Mouse (Mus musculus): Measurements from ENCODE around the gene Zfp598. TPM values are rescaled to one million over a fixed set of nuclear protein-coding genes. Genes with fewer than 3 reads are reported as not detected.

Zfp598 gene
- polyA plus RNA-seq, 1 experiment from 2014 or later: 34.4 TPM

DNA sequence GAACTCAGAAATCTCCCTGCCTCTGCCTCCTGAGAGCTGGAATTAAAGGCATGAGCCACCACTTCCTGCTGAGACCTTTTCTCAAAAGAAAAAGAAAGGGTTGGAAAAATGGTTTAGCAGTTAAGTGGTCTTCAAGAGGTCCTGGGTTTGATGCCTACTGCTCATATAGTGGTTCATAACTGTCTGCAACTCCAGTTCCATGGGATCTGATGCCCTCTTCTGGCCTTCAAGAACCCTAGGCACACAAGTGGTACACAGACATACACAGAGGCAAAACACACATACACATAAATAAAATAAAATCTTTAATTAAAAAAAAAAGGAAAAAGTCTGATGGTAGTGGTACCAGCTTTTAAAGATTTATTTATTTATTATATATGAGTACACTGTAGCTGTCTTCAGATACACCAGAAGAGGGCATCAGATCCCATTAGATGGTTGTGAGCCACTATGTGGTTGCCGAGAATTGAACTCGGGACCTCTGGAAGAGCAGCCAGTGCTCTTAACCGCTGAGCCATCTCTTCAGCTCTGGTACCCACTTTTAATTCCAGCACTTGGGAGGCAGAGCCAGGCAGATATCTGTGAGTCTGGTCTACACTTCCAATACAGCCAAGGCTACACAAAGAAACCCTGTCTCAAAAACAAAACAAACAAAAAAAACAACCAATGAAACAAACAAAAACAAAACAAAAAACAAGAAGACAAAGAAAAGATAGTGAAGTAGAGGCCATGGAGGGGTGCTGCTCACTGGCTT lies 56.3 kb downstream of the Zfp598 start:
- H3K9me3 ChIP-seq (ENCODE audit: control insufficient read depth, low read length): no peaks in the 10 kb centered on the region
- no peaks in the 10 kb centered on the region for H3K27me3 ChIP-seq (ENCODE audit: control insufficient read depth, insufficient read depth, low read length)
- no peak for ATAC-seq (ENCODE audit: low FRiP score, low TSS enrichment)
- no peak overlapping the region for H3K9ac ChIP-seq (ENCODE audit: low read depth, low read length)
- peaks cover 17% of the 10 kb centered on the region for H3K36me3 ChIP-seq (ENCODE audit: control insufficient read depth, insufficient read depth, low read length)
- WGBS: 73% methylated on average over 3 of the region's 3 CpGs
- H3K4me2 ChIP-seq (replicated peaks; ENCODE audit: low read depth, low read length): no peak overlapping the region
- H3K4me1 ChIP-seq (ENCODE audit: control insufficient read depth, insufficient read depth, low read length): peaks cover 8% of the 10 kb centered on the region
- H3K27ac ChIP-seq (ENCODE audit: low read depth, low read length): no peak overlapping the region
- no peak overlapping the region for H3K4me3 ChIP-seq (ENCODE audit: low read length)

DNA sequence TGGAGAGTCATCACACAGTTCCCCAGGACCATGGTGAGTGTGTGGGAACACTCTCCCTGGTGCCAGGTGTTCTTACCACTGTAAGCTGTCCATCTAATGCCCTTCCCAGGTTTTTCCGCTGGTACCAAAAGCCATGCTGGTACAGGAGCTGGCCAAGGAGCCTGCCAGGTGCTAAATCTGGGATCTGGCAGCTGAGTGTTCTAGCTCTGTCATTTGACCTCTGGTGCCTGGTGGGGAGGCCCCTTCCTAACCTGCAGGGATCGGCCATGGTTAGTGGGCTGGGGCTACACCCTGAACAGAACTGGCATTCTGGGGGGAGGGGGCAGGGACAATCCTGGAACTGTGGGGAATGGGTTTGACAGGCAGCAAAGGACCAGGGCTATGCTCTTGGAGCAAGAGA lies 58.1 kb downstream of the Zfp598 start, which contains the start of gene Rpl3l:
TSS of gene Rpl3l (plus strand) at position 203 of the 400 bp plus-strand sequence.
- no peak within 1 kb of the TSS for H3K4me3 ChIP-seq (ENCODE audit: low read length)
- ATAC-seq (ENCODE audit: low FRiP score, low TSS enrichment): no peak
- H3K36me3 ChIP-seq (ENCODE audit: control insufficient read depth, insufficient read depth, low read length): peaks cover under 1% of the 10 kb centered on the region; the same call in 1 of the 2 replicates
- WGBS: 64% methylated on average over 2 of the region's 2 CpGs
- no peak within 1 kb of the TSS for H3K27ac ChIP-seq (ENCODE audit: low read depth, low read length)
- H3K27me3 ChIP-seq (ENCODE audit: control insufficient read depth, insufficient read depth, low read length): no peaks in the 10 kb centered on the region
- no peak within 1 kb of the TSS for H3K4me2 ChIP-seq (replicated peaks; ENCODE audit: low read depth, low read length)
- no peaks in the 10 kb centered on the region for H3K9me3 ChIP-seq (ENCODE audit: control insufficient read depth, low read length)
- peak within 1 kb of the TSS; percentile 18; the same call in 1 of the 2 replicates for H3K9ac ChIP-seq (ENCODE audit: low read depth, low read length)
- H3K4me1 ChIP-seq (ENCODE audit: control insufficient read depth, insufficient read depth, low read length): no peaks in the 10 kb centered on the region

DNA sequence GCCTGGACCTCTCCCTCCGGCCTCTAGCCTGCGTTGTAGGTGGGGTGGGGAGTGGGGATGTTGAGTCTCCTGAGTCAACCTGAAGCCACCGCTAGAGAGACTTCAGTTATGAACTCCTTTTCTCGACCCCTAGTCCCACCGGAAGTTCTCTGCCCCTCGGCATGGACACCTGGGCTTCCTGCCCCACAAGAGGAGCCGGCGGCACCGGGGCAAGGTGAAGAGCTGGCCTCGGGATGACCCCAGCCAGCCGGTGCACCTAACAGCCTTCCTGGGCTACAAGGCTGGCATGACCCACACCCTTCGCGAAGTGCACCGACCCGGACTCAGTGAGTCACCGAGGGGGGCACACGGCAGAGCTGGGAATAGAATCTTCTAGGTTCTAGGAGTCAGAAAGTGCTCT lies 58.7 kb downstream of the Zfp598 start:
- H3K27me3 ChIP-seq (ENCODE audit: control insufficient read depth, insufficient read depth, low read length): no peaks in the 10 kb centered on the region
- H3K36me3 ChIP-seq (ENCODE audit: control insufficient read depth, insufficient read depth, low read length): no peaks in the 10 kb centered on the region
- H3K9ac ChIP-seq (ENCODE audit: low read depth, low read length): 0 out of 2 replicates have a peak overlapping the region, but pooled peaks have one; percentile 18
- H3K27ac ChIP-seq (ENCODE audit: low read depth, low read length): no peak overlapping the region
- WGBS: 71% methylated on average over 17 of the region's 17 CpGs
- no peak for ATAC-seq (ENCODE audit: low FRiP score, low TSS enrichment)
- H3K9me3 ChIP-seq (ENCODE audit: control insufficient read depth, low read length): no peaks in the 10 kb centered on the region
- no peak overlapping the region for H3K4me3 ChIP-seq (ENCODE audit: low read length)
- H3K4me2 ChIP-seq (replicated peaks; ENCODE audit: low read depth, low read length): no peak overlapping the region
- no peaks in the 10 kb centered on the region for H3K4me1 ChIP-seq (ENCODE audit: control insufficient read depth, insufficient read depth, low read length)

DNA sequence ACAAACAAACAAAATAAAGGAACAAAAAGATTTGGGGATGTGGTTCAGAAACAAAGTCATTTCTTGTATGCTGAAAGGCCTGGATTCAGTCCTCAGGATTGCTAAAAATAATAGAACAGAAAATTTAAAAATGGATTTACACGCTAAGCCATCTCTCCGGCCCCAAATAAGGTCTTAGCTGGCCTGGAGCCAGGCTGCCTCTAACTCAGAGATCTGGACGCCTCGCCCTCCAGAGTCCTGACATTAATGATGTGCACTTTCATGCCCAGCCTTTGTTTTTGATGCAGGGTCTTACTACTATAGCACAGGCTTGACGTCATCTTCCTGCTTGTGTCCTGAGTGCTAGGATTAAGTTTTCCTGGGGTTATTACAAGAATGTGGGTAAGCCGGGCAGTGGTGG lies 59.6 kb downstream of the Zfp598 start:
- no peak for ATAC-seq (ENCODE audit: low FRiP score, low TSS enrichment)
- Histone ChIP-seq H3K9me3 (ENCODE audit: control insufficient read depth, low read length) (no peaks in the 10 kb centered on the region), H3K36me3 (ENCODE audit: control insufficient read depth, insufficient read depth, low read length) (no peaks in the 10 kb centered on the region), H3K4me3 (ENCODE audit: low read length) (no peak overlapping the region), H3K4me2 (replicated peaks; ENCODE audit: low read depth, low read length) (no peak overlapping the region), H3K4me1 (ENCODE audit: control insufficient read depth, insufficient read depth, low read length) (no peaks in the 10 kb centered on the region), H3K9ac (ENCODE audit: low read depth, low read length) (no peak overlapping the region), H3K27ac (ENCODE audit: low read depth, low read length) (no peak overlapping the region), H3K27me3 (ENCODE audit: control insufficient read depth, insufficient read depth, low read length) (no peaks in the 10 kb centered on the region)
- 78% methylated on average over 6 of the region's 6 CpGs for WGBS

DNA sequence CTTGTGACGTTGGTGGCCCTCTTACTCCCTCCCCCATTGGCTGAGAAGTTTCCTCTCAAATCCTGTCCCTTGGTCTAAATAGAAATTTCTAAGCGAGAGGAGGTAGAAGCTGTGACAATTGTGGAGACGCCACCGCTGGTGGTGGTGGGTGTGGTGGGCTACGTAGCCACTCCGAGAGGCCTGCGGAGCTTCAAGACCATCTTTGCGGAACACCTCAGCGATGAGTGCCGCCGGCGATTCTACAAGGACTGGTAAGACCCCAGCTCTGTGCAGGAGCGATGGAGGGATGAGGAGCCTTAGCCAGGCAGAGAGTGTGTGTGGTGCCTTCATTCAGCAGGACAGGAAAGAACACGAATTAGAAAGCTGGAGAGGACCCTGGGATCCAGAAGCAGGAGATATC lies 61.3 kb downstream of the Zfp598 start:
- WGBS: 82% methylated on average over 14 of the region's 14 CpGs
- H3K4me3 ChIP-seq (ENCODE audit: low read length): no peak overlapping the region

More for the DNA sequence above, 61.3 kb downstream of the Zfp598 start:
- Histone ChIP-seq H3K27ac (ENCODE audit: low read depth, low read length) (no peak overlapping the region), H3K9ac (ENCODE audit: low read depth, low read length) (no peak overlapping the region), H3K4me1 (ENCODE audit: control insufficient read depth, insufficient read depth, low read length) (no peaks in the 10 kb centered on the region), H3K9me3 (ENCODE audit: control insufficient read depth, low read length) (no peaks in the 10 kb centered on the region), H3K4me2 (replicated peaks; ENCODE audit: low read depth, low read length) (no peak overlapping the region), H3K36me3 (ENCODE audit: control insufficient read depth, insufficient read depth, low read length) (no peaks in the 10 kb centered on the region), H3K27me3 (ENCODE audit: control insufficient read depth, insufficient read depth, low read length) (no peaks in the 10 kb centered on the region)
- no peak for ATAC-seq (ENCODE audit: low FRiP score, low TSS enrichment)

Other genes starting within 250 kb of the Zfp598 start
- gene Eci1, start 243.0 kb upstream of the Zfp598 start, polyA plus RNA-seq (2014; fragmentation: Nextera tagmentation; extraction: Ambion mirVana): 114 and 120 TPM in 2 replicates
- gene Dnase1l2, start 226.6 kb upstream of the Zfp598 start, polyA plus RNA-seq (2014; fragmentation: Nextera tagmentation; extraction: Ambion mirVana): 2.5 and 2.8 TPM in 2 replicates
- gene E4f1, start 199.4 kb upstream of the Zfp598 start, polyA plus RNA-seq (2014; fragmentation: Nextera tagmentation; extraction: Ambion mirVana): 21.6 and 23.2 TPM in 2 replicates
- 54.1 and 65.0 TPM in 2 replicates for gene Pgp, start 199.3 kb upstream of the Zfp598 start, polyA plus RNA-seq (2014; fragmentation: Nextera tagmentation; extraction: Ambion mirVana)
- gene Bricd5, start 195.8 kb upstream of the Zfp598 start, polyA plus RNA-seq (2014; fragmentation: Nextera tagmentation; extraction: Ambion mirVana): 0.71 and 1.6 TPM in 2 replicates
- gene Mlst8, start 190.6 kb upstream of the Zfp598 start, polyA plus RNA-seq (2014; fragmentation: Nextera tagmentation; extraction: Ambion mirVana): 36.4 and 36.9 TPM in 2 replicates
- 1.6 and 1.8 TPM in 2 replicates for gene Caskin1, start 181.1 kb upstream of the Zfp598 start, polyA plus RNA-seq (2014; fragmentation: Nextera tagmentation; extraction: Ambion mirVana)
- gene Traf7, start 141.7 kb upstream of the Zfp598 start, polyA plus RNA-seq (2014; fragmentation: Nextera tagmentation; extraction: Ambion mirVana): 69.0 and 88.5 TPM in 2 replicates
- gene Rab26, start 135.5 kb upstream of the Zfp598 start, polyA plus RNA-seq (2014; fragmentation: Nextera tagmentation; extraction: Ambion mirVana): 2.7 and 2.8 TPM in 2 replicates
- gene Pkd1, start 119.9 kb upstream of the Zfp598 start, polyA plus RNA-seq (2014; fragmentation: Nextera tagmentation; extraction: Ambion mirVana): 16.7 and 31.6 TPM in 2 replicates
- 48.3 and 55.4 TPM in 2 replicates for gene Tsc2, start 37.1 kb upstream of the Zfp598 start, polyA plus RNA-seq (2014; fragmentation: Nextera tagmentation; extraction: Ambion mirVana)
- gene Nthl1, start 37.0 kb upstream of the Zfp598 start, polyA plus RNA-seq (2014; fragmentation: Nextera tagmentation; extraction: Ambion mirVana): 14.2 and 17.0 TPM in 2 replicates
- gene Slc9a3r2, start 19.4 kb upstream of the Zfp598 start, polyA plus RNA-seq (2014; fragmentation: Nextera tagmentation; extraction: Ambion mirVana): 86.1 and 95.5 TPM in 2 replicates
- 0.66 TPM in 1 of 2 replicates, not detected in the other for gene Npw, start 11.2 kb upstream of the Zfp598 start, polyA plus RNA-seq (2014; fragmentation: Nextera tagmentation; extraction: Ambion mirVana)
- gene Syngr3, start 20.3 kb downstream of the Zfp598 start, polyA plus RNA-seq (2014; fragmentation: Nextera tagmentation; extraction: Ambion mirVana): 1.0 and 1.2 TPM in 2 replicates
- 48.1 and 54.4 TPM in 2 replicates for gene Gfer, start 26.5 kb downstream of the Zfp598 start, polyA plus RNA-seq (2014; fragmentation: Nextera tagmentation; extraction: Ambion mirVana)
- 3.1 and 3.5 TPM in 2 replicates for gene Noxo1, start 26.5 kb downstream of the Zfp598 start, polyA plus RNA-seq (2014; fragmentation: Nextera tagmentation; extraction: Ambion mirVana)
- gene Tbl3, start 38.0 kb downstream of the Zfp598 start, polyA plus RNA-seq (2014; fragmentation: Nextera tagmentation; extraction: Ambion mirVana): 64.8 and 105 TPM in 2 replicates
- gene Rnf151, start 48.4 kb downstream of the Zfp598 start, polyA plus RNA-seq (2014; fragmentation: Nextera tagmentation; extraction: Ambion mirVana): 0.62 TPM in 1 of 2 replicates, not detected in the other
- gene Rps2, start 48.4 kb downstream of the Zfp598 start, polyA plus RNA-seq (2014; fragmentation: Nextera tagmentation; extraction: Ambion mirVana): 1,741 and 1,827 TPM in 2 replicates
- 225 and 229 TPM in 2 replicates for gene Ndufb10, start 54.8 kb downstream of the Zfp598 start, polyA plus RNA-seq (2014; fragmentation: Nextera tagmentation; extraction: Ambion mirVana)
- gene Rpl3l, start 58.1 kb downstream of the Zfp598 start, polyA plus RNA-seq (2014; fragmentation: Nextera tagmentation; extraction: Ambion mirVana): not detected in 2 replicates
- 35.2 and 39.0 TPM in 2 replicates for gene Msrb1, start 67.0 kb downstream of the Zfp598 start, polyA plus RNA-seq (2014; fragmentation: Nextera tagmentation; extraction: Ambion mirVana)
- gene Hs3st6, start 83.3 kb downstream of the Zfp598 start, polyA plus RNA-seq (2014; fragmentation: Nextera tagmentation; extraction: Ambion mirVana): 32.7 and 35.9 TPM in 2 replicates
- gene Meiob, start 134.6 kb downstream of the Zfp598 start, polyA plus RNA-seq (2014; fragmentation: Nextera tagmentation; extraction: Ambion mirVana): 0.19 TPM in 1 of 2 replicates, not detected in the other
- gene Hagh, start 170.5 kb downstream of the Zfp598 start, polyA plus RNA-seq (2014; fragmentation: Nextera tagmentation; extraction: Ambion mirVana): 46.6 and 55.4 TPM in 2 replicates
- 30.4 and 34.1 TPM in 2 replicates for gene Fahd1, start 180.7 kb downstream of the Zfp598 start, polyA plus RNA-seq (2014; fragmentation: Nextera tagmentation; extraction: Ambion mirVana)
- gene Igfals, start 196.3 kb downstream of the Zfp598 start, polyA plus RNA-seq (2014; fragmentation: Nextera tagmentation; extraction: Ambion mirVana): 0.49 and 1.0 TPM in 2 replicates
- gene Nubp2, start 216.7 kb downstream of the Zfp598 start, polyA plus RNA-seq (2014; fragmentation: Nextera tagmentation; extraction: Ambion mirVana): 57.1 and 61.8 TPM in 2 replicates
- gene Spsb3, start 217.0 kb downstream of the Zfp598 start, polyA plus RNA-seq (2014; fragmentation: Nextera tagmentation; extraction: Ambion mirVana): 32.1 and 36.8 TPM in 2 replicates
- gene Eme2, start 225.4 kb downstream of the Zfp598 start, polyA plus RNA-seq (2014; fragmentation: Nextera tagmentation; extraction: Ambion mirVana): 18.2 and 25.2 TPM in 2 replicates
- 102 and 111 TPM in 2 replicates for gene Mrps34, start 225.4 kb downstream of the Zfp598 start, polyA plus RNA-seq (2014; fragmentation: Nextera tagmentation; extraction: Ambion mirVana)
- 84.6 and 99.5 TPM in 2 replicates for gene Nme3, start 226.8 kb downstream of the Zfp598 start, polyA plus RNA-seq (2014; fragmentation: Nextera tagmentation; extraction: Ambion mirVana)

All from kidney, embryonic 14.5 days (tissue).